Mouse (Mus musculus): ENCODE results near the gene Akap8. TPM values are rescaled to one million over a fixed set of nuclear protein-coding genes. Genes with fewer than 3 reads are reported as not detected.

The Akap8 gene
- polyA plus RNA-seq, 1 experiment from 2014 or later: 62.7 TPM

GRCm38 (mm10) chr17:32350382-32350983 lies 29.4 kb upstream of the Akap8 start, which contains the start of gene Akap8l:
Akap8l (minus strand) TSS chr17:32350607.
- peaks cover 26% of the 10 kb centered on the region for H3K36me3 ChIP-seq (ENCODE audit: control insufficient read depth, insufficient read depth, low read length)
- no peaks in the 10 kb centered on the region for H3K27me3 ChIP-seq (ENCODE audit: control insufficient read depth, insufficient read depth, low read length)
- peaks cover 4% of the 10 kb centered on the region for H3K4me1 ChIP-seq (ENCODE audit: control insufficient read depth, insufficient read depth, low read length)
- peak within 1 kb of the TSS; percentile 81 for H3K4me3 ChIP-seq (ENCODE audit: low read length)
- WGBS: under 1% methylated on average over 37 of the region's 37 CpGs
- peak within 1 kb of the TSS; percentile 70 for H3K4me2 ChIP-seq (replicated peaks; ENCODE audit: low read depth, low read length)
- peak within 1 kb of the TSS; percentile 75 for H3K9ac ChIP-seq (ENCODE audit: low read depth, low read length)
- peak within 1 kb of the TSS; percentile 49; the same call in 1 of the 2 replicates for H3K27ac ChIP-seq (ENCODE audit: low read depth, low read length)
- H3K9me3 ChIP-seq (ENCODE audit: control insufficient read depth, low read length): no peaks in the 10 kb centered on the region
- ATAC-seq (ENCODE audit: low FRiP score, low TSS enrichment): peak; percentile 97

GRCm38 (mm10) chr17:32349851-32350381 lies 28.9 kb upstream of the Akap8 start:
- H3K9ac ChIP-seq (ENCODE audit: low read depth, low read length): peak overlapping the region; percentile 75
- no peaks in the 10 kb centered on the region for H3K9me3 ChIP-seq (ENCODE audit: control insufficient read depth, low read length)
- H3K27ac ChIP-seq (ENCODE audit: low read depth, low read length): peak overlapping the region; percentile 49; the same call in 1 of the 2 replicates
- H3K4me1 ChIP-seq (ENCODE audit: control insufficient read depth, insufficient read depth, low read length): peaks cover 4% of the 10 kb centered on the region
- WGBS: 1% methylated on average over 24 of the region's 24 CpGs
- H3K4me3 ChIP-seq (ENCODE audit: low read length): peak overlapping the region; percentile 81
- peak overlapping the region; percentile 70 for H3K4me2 ChIP-seq (replicated peaks; ENCODE audit: low read depth, low read length)
- H3K36me3 ChIP-seq (ENCODE audit: control insufficient read depth, insufficient read depth, low read length): peaks cover 20% of the 10 kb centered on the region
- H3K27me3 ChIP-seq (ENCODE audit: control insufficient read depth, insufficient read depth, low read length): no peaks in the 10 kb centered on the region
- peak; percentile 21 for ATAC-seq (ENCODE audit: low FRiP score, low TSS enrichment)

GRCm38 (mm10) chr17:32349037-32349732 lies 28.1 kb upstream of the Akap8 start:
- Histone ChIP-seq H3K4me1 (ENCODE audit: control insufficient read depth, insufficient read depth, low read length) (peaks cover 4% of the 10 kb centered on the region), H3K27ac (ENCODE audit: low read depth, low read length) (0 out of 2 replicates have a peak overlapping the region, but pooled peaks have one; percentile 8), H3K4me3 (ENCODE audit: low read length) (peak overlapping the region; percentile 81), H3K4me2 (replicated peaks; ENCODE audit: low read depth, low read length) (peak overlapping the region; percentile 70), H3K27me3 (ENCODE audit: control insufficient read depth, insufficient read depth, low read length) (no peaks in the 10 kb centered on the region), H3K36me3 (ENCODE audit: control insufficient read depth, insufficient read depth, low read length) (peaks cover 18% of the 10 kb centered on the region), H3K9ac (ENCODE audit: low read depth, low read length) (peak overlapping the region; percentile 75; the same call in 1 of the 2 replicates), H3K9me3 (ENCODE audit: control insufficient read depth, low read length) (no peaks in the 10 kb centered on the region)
- WGBS: 8% methylated on average over 4 of the region's 4 CpGs
- no peak; the same call in 1 of the 2 replicates for ATAC-seq (ENCODE audit: low FRiP score, low TSS enrichment)

GRCm38 (mm10) chr17:32348406-32348805 lies 27.4 kb upstream of the Akap8 start:
- H3K4me2 ChIP-seq (replicated peaks; ENCODE audit: low read depth, low read length): peak overlapping the region; percentile 70; the same call in 1 of the 2 replicates
- no peaks in the 10 kb centered on the region for H3K9me3 ChIP-seq (ENCODE audit: control insufficient read depth, low read length)
- H3K9ac ChIP-seq (ENCODE audit: low read depth, low read length): no peak overlapping the region
- H3K4me1 ChIP-seq (ENCODE audit: control insufficient read depth, insufficient read depth, low read length): peaks cover 4% of the 10 kb centered on the region
- no peak overlapping the region for H3K27ac ChIP-seq (ENCODE audit: low read depth, low read length)
- H3K36me3 ChIP-seq (ENCODE audit: control insufficient read depth, insufficient read depth, low read length): peaks cover 18% of the 10 kb centered on the region
- WGBS: 91% methylated on average over 2 of the region's 2 CpGs
- no peaks in the 10 kb centered on the region for H3K27me3 ChIP-seq (ENCODE audit: control insufficient read depth, insufficient read depth, low read length)
- no peak for ATAC-seq (ENCODE audit: low FRiP score, low TSS enrichment)
- H3K4me3 ChIP-seq (ENCODE audit: low read length): no peak overlapping the region; the same call in 1 of the 2 replicates

GRCm38 (mm10) chr17:32341102-32341501 lies 20.1 kb upstream of the Akap8 start:
- Histone ChIP-seq H3K27ac (ENCODE audit: low read depth, low read length) (no peak overlapping the region), H3K4me1 (ENCODE audit: control insufficient read depth, insufficient read depth, low read length) (no peaks in the 10 kb centered on the region), H3K36me3 (ENCODE audit: control insufficient read depth, insufficient read depth, low read length) (peaks cover 55% of the 10 kb centered on the region), H3K27me3 (ENCODE audit: control insufficient read depth, insufficient read depth, low read length) (no peaks in the 10 kb centered on the region), H3K4me2 (replicated peaks; ENCODE audit: low read depth, low read length) (no peak overlapping the region), H3K4me3 (ENCODE audit: low read length) (no peak overlapping the region), H3K9me3 (ENCODE audit: control insufficient read depth, low read length) (no peaks in the 10 kb centered on the region), H3K9ac (ENCODE audit: low read depth, low read length) (no peak overlapping the region)
- WGBS: 100% methylated on average over 1 of the region's 1 CpGs
- no peak for ATAC-seq (ENCODE audit: low FRiP score, low TSS enrichment)

GRCm38 (mm10) chr17:32340110-32340509 lies 19.1 kb upstream of the Akap8 start:
- Histone ChIP-seq H3K9ac (ENCODE audit: low read depth, low read length) (no peak overlapping the region), H3K27me3 (ENCODE audit: control insufficient read depth, insufficient read depth, low read length) (no peaks in the 10 kb centered on the region), H3K4me1 (ENCODE audit: control insufficient read depth, insufficient read depth, low read length) (no peaks in the 10 kb centered on the region), H3K4me3 (ENCODE audit: low read length) (no peak overlapping the region), H3K36me3 (ENCODE audit: control insufficient read depth, insufficient read depth, low read length) (peaks cover 64% of the 10 kb centered on the region), H3K9me3 (ENCODE audit: control insufficient read depth, low read length) (no peaks in the 10 kb centered on the region), H3K4me2 (replicated peaks; ENCODE audit: low read depth, low read length) (no peak overlapping the region), H3K27ac (ENCODE audit: low read depth, low read length) (no peak overlapping the region)
- no peak for ATAC-seq (ENCODE audit: low FRiP score, low TSS enrichment)
- 89% methylated on average over 1 of the region's 1 CpGs for WGBS

- H3K4me1 ChIP-seq (ENCODE audit: control insufficient read depth, insufficient read depth, low read length): no peaks in the 10 kb centered on the region
Measured at GRCm38 (mm10) chr17:32335869-32336268, 14.8 kb upstream of the Akap8 start.

GRCm38 (mm10) chr17:32334921-32335320 lies 13.9 kb upstream of the Akap8 start:
- H3K4me2 ChIP-seq (replicated peaks; ENCODE audit: low read depth, low read length): no peak overlapping the region
- H3K27ac ChIP-seq (ENCODE audit: low read depth, low read length): no peak overlapping the region
- H3K9ac ChIP-seq (ENCODE audit: low read depth, low read length): no peak overlapping the region
- peaks cover 82% of the 10 kb centered on the region for H3K36me3 ChIP-seq (ENCODE audit: control insufficient read depth, insufficient read depth, low read length)
- no peaks in the 10 kb centered on the region for H3K9me3 ChIP-seq (ENCODE audit: control insufficient read depth, low read length)
- WGBS: 89% methylated on average over 12 of the region's 12 CpGs
- H3K27me3 ChIP-seq (ENCODE audit: control insufficient read depth, insufficient read depth, low read length): no peaks in the 10 kb centered on the region
- H3K4me1 ChIP-seq (ENCODE audit: control insufficient read depth, insufficient read depth, low read length): no peaks in the 10 kb centered on the region
- no peak overlapping the region for H3K4me3 ChIP-seq (ENCODE audit: low read length)
- ATAC-seq (ENCODE audit: low FRiP score, low TSS enrichment): peak; percentile 45; the same call in 1 of the 2 replicates

More at GRCm38 (mm10) chr17:32335869-32336268, 14.8 kb upstream of the Akap8 start:
- no peak for ATAC-seq (ENCODE audit: low FRiP score, low TSS enrichment)
- Histone ChIP-seq H3K27me3 (ENCODE audit: control insufficient read depth, insufficient read depth, low read length) (no peaks in the 10 kb centered on the region), H3K9ac (ENCODE audit: low read depth, low read length) (no peak overlapping the region), H3K4me2 (replicated peaks; ENCODE audit: low read depth, low read length) (no peak overlapping the region), H3K36me3 (ENCODE audit: control insufficient read depth, insufficient read depth, low read length) (peaks cover 81% of the 10 kb centered on the region), H3K27ac (ENCODE audit: low read depth, low read length) (no peak overlapping the region), H3K9me3 (ENCODE audit: control insufficient read depth, low read length) (no peaks in the 10 kb centered on the region), H3K4me3 (ENCODE audit: low read length) (no peak overlapping the region)
- WGBS: 91% methylated on average over 2 of the region's 2 CpGs
